Mouse (Mus musculus): ENCODE measurements at regions not wholly inside any gene's neighbourhood (a gene's known extent, or its start where the extent isn't known, plus 50 kb on each side); places are given as distances from the start of the nearest gene placed in this dataset.
A peak's percentile ranks its signal among the peaks of the same experiment; 100 is the strongest.

GRCm38 (mm10) chr10:111111020-111111419 lies 53.5 kb upstream of the Osbpl8 start:
- no peak for DNase-seq (ENCODE audit: low read depth)

GRCm38 (mm10) chr10:111108658-111109633 lies 55.6 kb upstream of the Osbpl8 start:
- DNase-seq (ENCODE audit: low read depth) = peak; percentile 58

GRCm38 (mm10) chr10:111107852-111108251 lies 56.7 kb upstream of the Osbpl8 start:
- no peak for DNase-seq (ENCODE audit: low read depth)

GRCm38 (mm10) chr10:111107387-111107786 lies 57.2 kb upstream of the Osbpl8 start:
- DNase-seq (ENCODE audit: low read depth) = peak; percentile 69

GRCm38 (mm10) chr10:111106411-111106810 lies 58.1 kb upstream of the Osbpl8 start:
- DNase-seq (ENCODE audit: low read depth) = no peak

- no peak for DNase-seq (ENCODE audit: low read depth)
Measured at GRCm38 (mm10) chr10:111105662-111106061, 58.9 kb upstream of the Osbpl8 start.

- no peak for DNase-seq (ENCODE audit: low read depth)
Measured at GRCm38 (mm10) chr10:111103512-111103911, 61.0 kb upstream of the Osbpl8 start.

- peak; percentile 68 for DNase-seq (ENCODE audit: low read depth)
Measured at GRCm38 (mm10) chr10:111103086-111103485, 61.5 kb upstream of the Osbpl8 start.

GRCm38 (mm10) chr10:111101901-111102761 lies 62.4 kb upstream of the Osbpl8 start:
- DNase-seq (ENCODE audit: low read depth) = no peak

GRCm38 (mm10) chr10:111099812-111100464 lies 64.6 kb upstream of the Osbpl8 start:
- DNase-seq (ENCODE audit: low read depth) = peak; percentile 53

GRCm38 (mm10) chr10:111099059-111099811 lies 65.3 kb upstream of the Osbpl8 start:
- DNase-seq (ENCODE audit: low read depth) = no peak

GRCm38 (mm10) chr10:111097245-111097644 lies 67.3 kb upstream of the Osbpl8 start:
- DNase-seq (ENCODE audit: low read depth) = no peak

- DNase-seq (ENCODE audit: low read depth) = no peak
Measured at GRCm38 (mm10) chr10:111096811-111097210, 67.7 kb upstream of the Osbpl8 start.

- DNase-seq (ENCODE audit: low read depth) = no peak
Measured at GRCm38 (mm10) chr10:111094405-111094804, 70.1 kb upstream of the Osbpl8 start.

GRCm38 (mm10) chr10:111089382-111089781 lies 75.2 kb upstream of the Osbpl8 start:
- no peak for DNase-seq (ENCODE audit: low read depth)

- DNase-seq (ENCODE audit: low read depth) = no peak
Measured at GRCm38 (mm10) chr10:111085561-111085960, 75.6 kb upstream of the Zdhhc17 start.

- DNase-seq (ENCODE audit: low read depth) = no peak
Measured at GRCm38 (mm10) chr10:111084267-111084780, 74.4 kb upstream of the Zdhhc17 start.

GRCm38 (mm10) chr10:111083861-111084260 lies 73.9 kb upstream of the Zdhhc17 start:
- no peak for DNase-seq (ENCODE audit: low read depth)

GRCm38 (mm10) chr10:111083338-111083737 lies 73.4 kb upstream of the Zdhhc17 start:
- DNase-seq (ENCODE audit: low read depth) = no peak

- no peak for DNase-seq (ENCODE audit: low read depth)
Measured at GRCm38 (mm10) chr10:111080322-111080721, 70.4 kb upstream of the Zdhhc17 start.

GRCm38 (mm10) chr10:111079051-111079450 lies 69.1 kb upstream of the Zdhhc17 start:
- DNase-seq (ENCODE audit: low read depth) = no peak
